In genomic region chr3:138668394-138669092, GRCm38 (mm10) we compare ENCODE assay signal across 20 mouse cellular contexts.
DNase-seq lines count a peak whose midpoint lies in the region; ATAC-seq and TF ChIP-seq lines count a peak whose summit lies in the region.
"Had no signal": no experiment of that assay in that cellular context is flagged by ENCODE, and none has a peak within 500 bp of the region (broad histone marks: within the 10 kb centered on the region; RNA-seq: fewer than 3 reads in every experiment).

No protein-coding gene starts in this region.

- TF ChIP-seq CTCF in kidney, adult 2 months (conservative IDR thresholded peaks at IDR 0.05; ENCODE audit: insufficient read depth, insufficient read length, low read depth, low read length), result no peak

- DNase-seq in hindbrain, embryonic 11.5 days (ENCODE audit: low spot score), result no peak
- DNase-seq in thymus, postnatal 4 days, result peak; percentile 20
- no peak for DNase-seq in thymus, postnatal 36 days
- DNase-seq in kidney, adult 2 months, result no peak
- no peak for DNase-seq in spleen, postnatal 14 days (ENCODE audit: low spot score in 2 of 2)
- DNase-seq: adrenal gland, postnatal 25 days; cerebellum, adult 2 months; cerebellum, postnatal 36 days; left cerebral cortex, postnatal 4 days; liver; right cerebral cortex, postnatal 25 days; thymus, adult 18-20 months had no signal

- no peaks in the 10 kb centered on the region for H3K27me3 ChIP-seq in hindbrain, embryonic 11.5 days (ENCODE audit: control insufficient read depth, insufficient read depth, low read length)
- no peaks in the 10 kb centered on the region for H3K27me3 ChIP-seq in hindbrain, embryonic 12.5 days
- H3K27me3 ChIP-seq in forebrain, embryonic 15.5 days, result no peaks in the 10 kb centered on the region
- H3K27me3 ChIP-seq in kidney, adult 2 months (replicated peaks; ENCODE audit: control insufficient read depth, insufficient read depth, low read length), result no peaks in the 10 kb centered on the region
- H3K27me3 ChIP-seq: stomach, embryonic 15.5 days had no signal

- H3K9me3 ChIP-seq in hindbrain, embryonic 11.5 days (ENCODE audit: control insufficient read depth, low read length), result no peaks in the 10 kb centered on the region
- H3K9me3 ChIP-seq in hindbrain, embryonic 12.5 days (replicated peaks), result 0 out of 2 replicates have a peak, but pooled peaks cover 4% of the 10 kb centered on the region
- no peaks in the 10 kb centered on the region for H3K9me3 ChIP-seq in forebrain, embryonic 15.5 days
- H3K9me3 ChIP-seq: heart, embryonic 10.5 days; stomach, embryonic 15.5 days had no signal

- H3K27ac ChIP-seq in hindbrain, embryonic 11.5 days (ENCODE audit: low read depth, low read length), result no peak overlapping the region
- H3K27ac ChIP-seq in hindbrain, embryonic 12.5 days, result no peak overlapping the region
- no peak overlapping the region for H3K27ac ChIP-seq in forebrain, embryonic 15.5 days (replicated peaks)
- H3K27ac ChIP-seq in kidney, adult 2 months (ENCODE audit: insufficient read depth, low read depth, low read length), result no peak overlapping the region
- H3K27ac ChIP-seq: heart, embryonic 10.5 days; hindbrain, embryonic 14.5 days; kidney, postnatal 0 days; stomach, embryonic 15.5 days had no signal

- H3K4me2 ChIP-seq in hindbrain, embryonic 11.5 days (replicated peaks; ENCODE audit: low read depth, low read length), result no peak overlapping the region
- H3K4me2 ChIP-seq in hindbrain, embryonic 12.5 days (replicated peaks), result no peak overlapping the region
- no peak overlapping the region for H3K4me2 ChIP-seq in forebrain, embryonic 15.5 days (replicated peaks)
- H3K4me2 ChIP-seq: hindbrain, embryonic 14.5 days; stomach, embryonic 15.5 days had no signal

- no peaks in the 10 kb centered on the region for H3K36me3 ChIP-seq in hindbrain, embryonic 11.5 days (ENCODE audit: control insufficient read depth, insufficient read depth, low read length)
- no peaks in the 10 kb centered on the region for H3K36me3 ChIP-seq in hindbrain, embryonic 12.5 days
- H3K36me3 ChIP-seq in forebrain, embryonic 15.5 days, result no peaks in the 10 kb centered on the region
- H3K36me3 ChIP-seq in kidney, adult 2 months (ENCODE audit: control insufficient read depth, insufficient read depth, low read length), result no peaks in the 10 kb centered on the region
- H3K36me3 ChIP-seq: heart, embryonic 10.5 days; stomach, embryonic 15.5 days had no signal

- ATAC-seq in hindbrain, embryonic 11.5 days (ENCODE audit: low FRiP score), result 0 out of 2 replicates have a peak, but pooled peaks have one; percentile 25
- no peak for ATAC-seq in hindbrain, embryonic 12.5 days (ENCODE audit: low FRiP score)
- ATAC-seq in forebrain, embryonic 15.5 days (replicated peaks), result 0 out of 2 replicates have a peak, but pooled peaks have one; percentile 26
- ATAC-seq: intestine, postnatal 0 days; lung, postnatal 0 days had no signal

- no peaks in the 10 kb centered on the region for H3K4me1 ChIP-seq in hindbrain, embryonic 11.5 days (replicated peaks; ENCODE audit: control insufficient read depth, insufficient read depth, low read length)
- H3K4me1 ChIP-seq in hindbrain, embryonic 12.5 days, result no peaks in the 10 kb centered on the region
- no peaks in the 10 kb centered on the region for H3K4me1 ChIP-seq in forebrain, embryonic 15.5 days
- H3K4me1 ChIP-seq in kidney, adult 2 months (ENCODE audit: control insufficient read depth, insufficient read depth, low read length), result no peaks in the 10 kb centered on the region
- H3K4me1 ChIP-seq: heart, embryonic 10.5 days; stomach, embryonic 15.5 days had no signal

- H3K9ac ChIP-seq in hindbrain, embryonic 11.5 days (ENCODE audit: low read depth, low read length), result no peak overlapping the region
- no peak overlapping the region for H3K9ac ChIP-seq in hindbrain, embryonic 12.5 days
- H3K9ac ChIP-seq in forebrain, embryonic 15.5 days (replicated peaks), result no peak overlapping the region
- H3K9ac ChIP-seq: hindbrain, embryonic 14.5 days; stomach, embryonic 15.5 days had no signal

- H3K4me3 ChIP-seq in hindbrain, embryonic 11.5 days (ENCODE audit: low read depth, low read length), result no peak overlapping the region
- H3K4me3 ChIP-seq in hindbrain, embryonic 12.5 days, result no peak overlapping the region
- no peak overlapping the region for H3K4me3 ChIP-seq in forebrain, embryonic 15.5 days
- no peak overlapping the region for H3K4me3 ChIP-seq in kidney, adult 2 months (ENCODE audit: insufficient read depth, low read depth, low read length)
- H3K4me3 ChIP-seq: heart, embryonic 10.5 days; stomach, embryonic 15.5 days had no signal

- TF ChIP-seq POLR2A in kidney, adult 2 months (IDR thresholded peaks at IDR 0.05; ENCODE audit: low read depth, low read length), result no peak

- WGBS in hindbrain, embryonic 11.5 days, result 81% methylated on average over 14 of the region's 14 CpGs
- WGBS in hindbrain, embryonic 12.5 days, result 77% methylated on average over 14 of the region's 14 CpGs
- WGBS in forebrain, embryonic 15.5 days, result 69% methylated on average over 14 of the region's 14 CpGs
- WGBS in kidney, adult 2 months, result 91% methylated on average over 14 of the region's 14 CpGs
